Mouse (Mus musculus): ENCODE results near the gene Slc4a4.

The Slc4a4 gene

GRCm38 (mm10) chr5:88916501-88916971 is 29.9 kb downstream of the Slc4a4 start:
- no peak for DNase-seq (ENCODE audit: low spot score in 2 of 2)

GRCm38 (mm10) chr5:88917221-88917620 is 30.6 kb downstream of the Slc4a4 start:
- no peak for DNase-seq (ENCODE audit: low spot score in 2 of 2)

- no peak for DNase-seq (ENCODE audit: low spot score in 2 of 2)
Measured at GRCm38 (mm10) chr5:88917630-88918029, 31.0 kb downstream of the Slc4a4 start.

GRCm38 (mm10) chr5:88918538-88918937 is 31.9 kb downstream of the Slc4a4 start:
- no peak for DNase-seq (ENCODE audit: low spot score in 2 of 2)

- DNase-seq (ENCODE audit: low spot score in 2 of 2): no peak
Measured at GRCm38 (mm10) chr5:88925576-88925975, 39.0 kb downstream of the Slc4a4 start.

GRCm38 (mm10) chr5:88928201-88928916 is 41.7 kb downstream of the Slc4a4 start:
- DNase-seq (ENCODE audit: low spot score in 2 of 2): peak in 1 of 2 experiments; percentile 27

GRCm38 (mm10) chr5:88929392-88930094 is 42.9 kb downstream of the Slc4a4 start:
- peak; percentile 64 to 75 for DNase-seq (ENCODE audit: low spot score in 2 of 2)

- DNase-seq (ENCODE audit: low spot score in 2 of 2): no peak
Measured at GRCm38 (mm10) chr5:88930129-88930528, 43.5 kb downstream of the Slc4a4 start.

GRCm38 (mm10) chr5:88930611-88931010 is 44.0 kb downstream of the Slc4a4 start:
- DNase-seq (ENCODE audit: low spot score in 2 of 2): no peak

- DNase-seq (ENCODE audit: low spot score in 2 of 2): no peak
Measured at GRCm38 (mm10) chr5:88931176-88931575, 44.6 kb downstream of the Slc4a4 start.

GRCm38 (mm10) chr5:88933454-88933853 is 46.8 kb downstream of the Slc4a4 start:
- DNase-seq (ENCODE audit: low spot score in 2 of 2): no peak

GRCm38 (mm10) chr5:88933946-88934345 is 47.3 kb downstream of the Slc4a4 start:
- peak; percentile 64 to 73 for DNase-seq (ENCODE audit: low spot score in 2 of 2)

- no peak for DNase-seq (ENCODE audit: low spot score in 2 of 2)
Measured at GRCm38 (mm10) chr5:88938208-88938607, 51.6 kb downstream of the Slc4a4 start.

- no peak for DNase-seq (ENCODE audit: low spot score in 2 of 2)
Measured at GRCm38 (mm10) chr5:88939151-88939550, 52.5 kb downstream of the Slc4a4 start.

GRCm38 (mm10) chr5:88939782-88940181 is 53.2 kb downstream of the Slc4a4 start:
- DNase-seq (ENCODE audit: low spot score in 2 of 2): no peak

- DNase-seq (ENCODE audit: low spot score in 2 of 2): no peak
Measured at GRCm38 (mm10) chr5:88941905-88942304, 55.3 kb downstream of the Slc4a4 start.

- peak in 1 of 2 experiments; percentile 40 for DNase-seq (ENCODE audit: low spot score in 2 of 2)
Measured at GRCm38 (mm10) chr5:88945661-88946339, 59.2 kb downstream of the Slc4a4 start.

- no peak for DNase-seq (ENCODE audit: low spot score in 2 of 2)
Measured at GRCm38 (mm10) chr5:88950337-88950736, 63.7 kb downstream of the Slc4a4 start.

GRCm38 (mm10) chr5:88952757-88953577 is 66.3 kb downstream of the Slc4a4 start:
- DNase-seq (ENCODE audit: low spot score in 2 of 2): no peak

- DNase-seq (ENCODE audit: low spot score in 2 of 2): no peak
Measured at GRCm38 (mm10) chr5:88957735-88958134, 71.1 kb downstream of the Slc4a4 start.

GRCm38 (mm10) chr5:88958966-88959365 is 72.3 kb downstream of the Slc4a4 start:
- DNase-seq (ENCODE audit: low spot score in 2 of 2): peak; percentile 47 to 76

GRCm38 (mm10) chr5:88959412-88959811 is 72.8 kb downstream of the Slc4a4 start:
- DNase-seq (ENCODE audit: low spot score in 2 of 2): no peak

Measured in right cerebral cortex, postnatal 36 days (tissue).